Mouse (Mus musculus): Measurements from ENCODE around the gene Mtfr1l. TPM values are rescaled to one million over a fixed set of nuclear protein-coding genes. Genes with fewer than 3 reads are reported as not detected.
A peak's percentile ranks its signal among the peaks of the same experiment; 100 is the strongest.

Mtfr1l gene
- polyA plus RNA-seq, 1 experiment from 2014 or later, result 135 TPM

GRCm38 (mm10) chr4:134483696-134484095, 51.5 kb downstream of the Mtfr1l start:
- Histone ChIP-seq H3K27ac (ENCODE audit: low read depth, low read length) (no peak overlapping the region), H3K9me3 (ENCODE audit: control insufficient read depth, low read length) (no peaks in the 10 kb centered on the region), H3K4me2 (ENCODE audit: low read depth, low read length, severe bottlenecking) (no peak overlapping the region), H3K4me1 (replicated peaks; ENCODE audit: control insufficient read depth, insufficient read depth, low read length) (no peaks in the 10 kb centered on the region), H3K9ac (ENCODE audit: low read length) (no peak overlapping the region), H3K27me3 (ENCODE audit: control insufficient read depth, insufficient read depth, low read length) (no peaks in the 10 kb centered on the region), H3K4me3 (ENCODE audit: low read depth, low read length) (no peak overlapping the region), H3K36me3 (ENCODE audit: control insufficient read depth, insufficient read depth, low read length) (no peaks in the 10 kb centered on the region)
- no peak for DNase-seq (ENCODE audit: low spot score)
- WGBS, result 63% methylated on average over 6 of the region's 6 CpGs
- no peak for ATAC-seq (replicated peaks; ENCODE audit: low FRiP score)

DNA sequence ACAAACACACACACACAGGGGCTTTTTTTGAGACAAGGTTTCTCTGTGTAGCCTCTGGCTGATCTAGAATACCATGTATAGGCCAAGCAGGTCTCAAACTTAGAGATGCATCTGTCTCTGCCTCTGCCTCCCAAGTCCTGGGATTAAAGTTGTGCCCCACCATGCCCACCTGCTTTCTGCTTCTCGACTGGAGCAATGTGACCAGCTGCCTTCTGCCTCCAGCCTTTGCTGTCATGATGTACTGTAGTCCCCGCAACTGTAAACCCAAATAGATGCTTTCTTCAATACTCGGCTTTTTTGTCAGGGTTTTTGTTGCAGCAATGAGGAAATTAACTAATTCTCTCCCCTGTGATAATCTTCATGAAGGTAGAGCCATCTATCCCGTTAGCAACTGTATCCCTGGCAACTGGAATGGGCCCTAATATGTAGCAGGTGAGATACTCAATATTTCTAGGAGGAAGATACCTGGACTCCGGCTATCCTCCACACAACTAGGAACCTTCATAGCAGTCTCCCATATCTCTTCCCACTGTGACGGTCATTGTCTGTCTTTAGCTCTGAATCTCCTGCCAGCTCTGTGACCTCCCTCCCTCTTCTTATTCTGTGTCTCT, 52.0 kb downstream of the Mtfr1l start:
- ATAC-seq (replicated peaks; ENCODE audit: low FRiP score), result no peak
- whole genome bisulfite sequencing, result 69% methylated on average over 6 of the region's 6 CpGs
- no peaks in the 10 kb centered on the region for H3K9me3 ChIP-seq (ENCODE audit: control insufficient read depth, low read length)
- H3K36me3 ChIP-seq (ENCODE audit: control insufficient read depth, insufficient read depth, low read length), result no peaks in the 10 kb centered on the region
- H3K27me3 ChIP-seq (ENCODE audit: control insufficient read depth, insufficient read depth, low read length), result no peaks in the 10 kb centered on the region
- H3K4me2 ChIP-seq (ENCODE audit: low read depth, low read length, severe bottlenecking), result no peak overlapping the region
- H3K4me3 ChIP-seq (ENCODE audit: low read depth, low read length), result no peak overlapping the region
- H3K27ac ChIP-seq (ENCODE audit: low read depth, low read length), result no peak overlapping the region
- no peak for DNase-seq (ENCODE audit: low spot score)
- H3K4me1 ChIP-seq (replicated peaks; ENCODE audit: control insufficient read depth, insufficient read depth, low read length), result no peaks in the 10 kb centered on the region
- no peak overlapping the region for H3K9ac ChIP-seq (ENCODE audit: low read length)

- ATAC-seq (replicated peaks; ENCODE audit: low FRiP score) (no peak), DNase-seq (ENCODE audit: low spot score) (no peak)
- H3K4me1 ChIP-seq (replicated peaks; ENCODE audit: control insufficient read depth, insufficient read depth, low read length), result no peaks in the 10 kb centered on the region
- no peak overlapping the region for H3K4me3 ChIP-seq (ENCODE audit: low read depth, low read length)
- H3K4me2 ChIP-seq (ENCODE audit: low read depth, low read length, severe bottlenecking), result no peak overlapping the region
- H3K27me3 ChIP-seq (ENCODE audit: control insufficient read depth, insufficient read depth, low read length), result no peaks in the 10 kb centered on the region
- no peaks in the 10 kb centered on the region for H3K9me3 ChIP-seq (ENCODE audit: control insufficient read depth, low read length)
- no peak overlapping the region for H3K27ac ChIP-seq (ENCODE audit: low read depth, low read length)
- H3K9ac ChIP-seq (ENCODE audit: low read length), result no peak overlapping the region
- WGBS, result 82% methylated on average over 8 of the region's 8 CpGs
- no peaks in the 10 kb centered on the region for H3K36me3 ChIP-seq (ENCODE audit: control insufficient read depth, insufficient read depth, low read length)
Measured at GRCm38 (mm10) chr4:134482442-134482841, 52.7 kb downstream of the Mtfr1l start.

GRCm38 (mm10) chr4:134481270-134481669, 53.9 kb downstream of the Mtfr1l start:
- 66% methylated on average over 6 of the region's 6 CpGs for WGBS
- Histone ChIP-seq H3K4me1 (replicated peaks; ENCODE audit: control insufficient read depth, insufficient read depth, low read length) (no peaks in the 10 kb centered on the region), H3K27me3 (ENCODE audit: control insufficient read depth, insufficient read depth, low read length) (no peaks in the 10 kb centered on the region), H3K9ac (ENCODE audit: low read length) (no peak overlapping the region), H3K9me3 (ENCODE audit: control insufficient read depth, low read length) (no peaks in the 10 kb centered on the region), H3K27ac (ENCODE audit: low read depth, low read length) (no peak overlapping the region), H3K4me3 (ENCODE audit: low read depth, low read length) (no peak overlapping the region), H3K36me3 (ENCODE audit: control insufficient read depth, insufficient read depth, low read length) (no peaks in the 10 kb centered on the region), H3K4me2 (ENCODE audit: low read depth, low read length, severe bottlenecking) (no peak overlapping the region)
- ATAC-seq (replicated peaks; ENCODE audit: low FRiP score), result no peak
- DNase-seq (ENCODE audit: low spot score), result no peak

- Histone ChIP-seq H3K36me3 (ENCODE audit: control insufficient read depth, insufficient read depth, low read length) (no peaks in the 10 kb centered on the region; the same call in 1 of the 2 replicates), H3K4me2 (ENCODE audit: low read depth, low read length, severe bottlenecking) (no peak overlapping the region), H3K9me3 (ENCODE audit: control insufficient read depth, low read length) (no peaks in the 10 kb centered on the region), H3K9ac (ENCODE audit: low read length) (no peak overlapping the region), H3K27ac (ENCODE audit: low read depth, low read length) (no peak overlapping the region), H3K27me3 (ENCODE audit: control insufficient read depth, insufficient read depth, low read length) (no peaks in the 10 kb centered on the region), H3K4me1 (replicated peaks; ENCODE audit: control insufficient read depth, insufficient read depth, low read length) (no peaks in the 10 kb centered on the region), H3K4me3 (ENCODE audit: low read depth, low read length) (no peak overlapping the region)
- ATAC-seq (replicated peaks; ENCODE audit: low FRiP score), result peak; percentile 55; the same call in 1 of the 2 replicates
- 20% methylated on average over 6 of the region's 6 CpGs for WGBS
- peak; percentile 85 for DNase-seq (ENCODE audit: low spot score)
Measured at GRCm38 (mm10) chr4:134480864-134481263, 54.3 kb downstream of the Mtfr1l start.

DNA sequence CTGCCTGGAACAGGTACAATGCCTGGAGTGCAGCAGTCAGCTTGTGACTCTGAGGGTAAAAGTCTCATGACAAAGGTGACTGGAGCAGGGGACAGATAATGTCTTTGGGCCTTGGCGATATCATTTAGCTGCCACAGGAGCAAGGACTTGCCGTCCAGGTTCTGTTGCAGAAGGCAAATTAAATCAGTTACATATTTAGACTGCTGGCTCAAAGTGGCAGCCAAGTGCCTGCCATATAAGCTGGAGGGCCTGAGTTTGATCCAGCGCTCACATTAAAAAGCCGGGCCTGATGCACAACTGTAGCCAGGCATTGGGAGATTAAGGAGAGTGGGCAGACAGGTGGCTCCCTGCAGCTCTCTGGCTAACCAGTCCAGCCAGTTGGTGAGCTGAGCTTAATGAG, 55.3 kb downstream of the Mtfr1l start:
- H3K4me3 ChIP-seq (ENCODE audit: low read depth, low read length), result no peak overlapping the region
- ATAC-seq (replicated peaks; ENCODE audit: low FRiP score), result no peak
- H3K4me2 ChIP-seq (ENCODE audit: low read depth, low read length, severe bottlenecking), result no peak overlapping the region
- no peak overlapping the region for H3K27ac ChIP-seq (ENCODE audit: low read depth, low read length)
- H3K9me3 ChIP-seq (ENCODE audit: control insufficient read depth, low read length), result no peaks in the 10 kb centered on the region
- H3K4me1 ChIP-seq (replicated peaks; ENCODE audit: control insufficient read depth, insufficient read depth, low read length), result no peaks in the 10 kb centered on the region
- no peak overlapping the region for H3K9ac ChIP-seq (ENCODE audit: low read length)
- 89% methylated on average over 4 of the region's 4 CpGs for WGBS
- no peak for DNase-seq (ENCODE audit: low spot score)
- peaks cover 8% of the 10 kb centered on the region for H3K36me3 ChIP-seq (ENCODE audit: control insufficient read depth, insufficient read depth, low read length)
- H3K27me3 ChIP-seq (ENCODE audit: control insufficient read depth, insufficient read depth, low read length), result no peaks in the 10 kb centered on the region

- H3K4me3 ChIP-seq (ENCODE audit: low read depth, low read length), result no peak overlapping the region
- H3K27me3 ChIP-seq (ENCODE audit: control insufficient read depth, insufficient read depth, low read length), result no peaks in the 10 kb centered on the region
- 0 out of 2 replicates have a peak, but pooled peaks cover under 1% of the 10 kb centered on the region for H3K4me1 ChIP-seq (replicated peaks; ENCODE audit: control insufficient read depth, insufficient read depth, low read length)
- DNase-seq (ENCODE audit: low spot score), result peak; percentile 94
- ATAC-seq (replicated peaks; ENCODE audit: low FRiP score), result peak; percentile 77
- peaks cover 20% of the 10 kb centered on the region for H3K36me3 ChIP-seq (ENCODE audit: control insufficient read depth, insufficient read depth, low read length)
- WGBS, result 9% methylated on average over 9 of the region's 9 CpGs
- no peak overlapping the region; the same call in 1 of the 2 replicates for H3K9ac ChIP-seq (ENCODE audit: low read length)
- H3K4me2 ChIP-seq (ENCODE audit: low read depth, low read length, severe bottlenecking), result no peak overlapping the region
- no peaks in the 10 kb centered on the region for H3K9me3 ChIP-seq (ENCODE audit: control insufficient read depth, low read length)
- no peak overlapping the region for H3K27ac ChIP-seq (ENCODE audit: low read depth, low read length)
Measured at GRCm38 (mm10) chr4:134478031-134478430, 57.2 kb downstream of the Mtfr1l start.

- Histone ChIP-seq H3K9ac (ENCODE audit: low read length) (no peak overlapping the region), H3K9me3 (ENCODE audit: control insufficient read depth, low read length) (no peaks in the 10 kb centered on the region), H3K27me3 (ENCODE audit: control insufficient read depth, insufficient read depth, low read length) (no peaks in the 10 kb centered on the region), H3K36me3 (ENCODE audit: control insufficient read depth, insufficient read depth, low read length) (peaks cover 22% of the 10 kb centered on the region), H3K4me1 (replicated peaks; ENCODE audit: control insufficient read depth, insufficient read depth, low read length) (peaks cover 4% of the 10 kb centered on the region; the same call in 1 of the 2 replicates), H3K27ac (ENCODE audit: low read depth, low read length) (no peak overlapping the region), H3K4me3 (ENCODE audit: low read depth, low read length) (no peak overlapping the region), H3K4me2 (ENCODE audit: low read depth, low read length, severe bottlenecking) (no peak overlapping the region)
- DNase-seq (ENCODE audit: low spot score) (no peak), ATAC-seq (replicated peaks; ENCODE audit: low FRiP score) (no peak)
- WGBS, result 91% methylated on average over 8 of the region's 8 CpGs
Measured at GRCm38 (mm10) chr4:134476899-134477298, 58.3 kb downstream of the Mtfr1l start.

All from forebrain, embryonic 11.5 days (tissue).